Mouse (Mus musculus) lung, postnatal 0 days (tissue): Measurements from ENCODE around the gene Aldh3b1.

Experiments used
- CTCF ChIP-seq: IDR thresholded peaks from 2 replicates; pipeline ENCODE4 v1.5.1; 2016; ENCODE audit warnings: antibody characterized with exemption, mild to moderate bottlenecking
- EP300 ChIP-seq: IDR thresholded peaks from 2 replicates; pipeline ENCODE4 v1.6.1; 2016; ENCODE audit warnings: antibody characterized with exemption, mild to moderate bottlenecking, control low read depth

DNA sequence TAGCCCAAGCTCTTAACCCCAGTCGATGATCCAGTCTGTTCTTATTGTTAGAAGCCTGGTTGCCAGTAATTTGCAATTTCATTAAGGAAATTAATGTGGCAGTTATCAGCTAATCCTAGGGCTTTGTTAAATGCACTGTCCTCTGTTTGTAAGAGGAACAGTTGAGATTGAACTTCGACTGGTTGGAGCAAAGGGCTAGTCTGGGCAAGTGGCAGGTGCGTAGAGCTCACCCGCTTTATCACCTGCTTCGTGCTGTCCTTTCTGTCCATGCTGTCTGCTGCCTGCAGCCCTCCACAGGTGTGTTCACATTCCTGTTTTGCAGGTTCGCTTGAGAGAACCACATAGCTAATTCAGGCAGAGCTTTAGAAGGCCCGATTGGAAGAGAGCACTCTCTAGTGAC is 54.6 kb downstream of the Aldh3b1 start:
- TF ChIP-seq EP300 (no peak), CTCF (no peak)
